Mouse (Mus musculus): Measurements from ENCODE around the gene Mansc1. TPM values are rescaled to one million over a fixed set of nuclear protein-coding genes. Genes with fewer than 3 reads are reported as not detected.

Mansc1 gene
- total and polyA plus RNA-seq, 3 experiments: not detected

DNA sequence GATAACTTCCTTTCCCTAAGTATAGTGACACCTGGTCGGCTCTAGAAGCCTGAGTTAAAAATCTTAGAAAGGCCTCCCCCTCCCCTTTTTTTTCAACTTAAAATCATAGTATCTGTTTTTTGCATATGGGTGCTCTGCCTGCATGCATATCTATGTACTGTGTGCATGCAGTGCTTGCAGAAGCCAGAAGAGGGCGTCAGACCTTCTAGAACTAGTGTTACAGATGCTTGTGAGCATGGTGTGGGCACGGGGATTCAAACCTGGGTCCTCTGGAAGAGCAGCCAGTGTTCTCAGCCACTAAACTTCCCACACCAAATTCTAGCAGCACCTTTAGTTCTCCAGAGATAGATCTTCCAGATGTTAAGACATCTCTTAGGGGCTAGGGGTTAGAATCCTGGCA, 14.7 kb downstream of the Mansc1 start:
- peaks cover 18% of the 10 kb centered on the region for H3K4me1 ChIP-seq (ENCODE audit: insufficient read depth, low read depth, low read length)
- H3K4me3 ChIP-seq (ENCODE audit: low read depth, low read length): no peak overlapping the region
- no peak for TF ChIP-seq CTCF (IDR thresholded peaks at IDR 0.05; ENCODE audit: low read depth, low read length)
- no peak for TF ChIP-seq TAL1 (conservative IDR thresholded peaks at IDR 0.05; ENCODE audit: low read depth, low read length)
- no peak for TF ChIP-seq GATA1 (IDR thresholded peaks at IDR 0.05; ENCODE audit: borderline replicate concordance, low read length)
- TF ChIP-seq GATA2 (IDR thresholded peaks at IDR 0.05; ENCODE audit: borderline replicate concordance, low read depth, low read length): no peak
- TF ChIP-seq POLR2AphosphoS5 (IDR thresholded peaks at IDR 0.05; ENCODE audit: insufficient replicate concordance, low read depth, low read length): no peak

DNA sequence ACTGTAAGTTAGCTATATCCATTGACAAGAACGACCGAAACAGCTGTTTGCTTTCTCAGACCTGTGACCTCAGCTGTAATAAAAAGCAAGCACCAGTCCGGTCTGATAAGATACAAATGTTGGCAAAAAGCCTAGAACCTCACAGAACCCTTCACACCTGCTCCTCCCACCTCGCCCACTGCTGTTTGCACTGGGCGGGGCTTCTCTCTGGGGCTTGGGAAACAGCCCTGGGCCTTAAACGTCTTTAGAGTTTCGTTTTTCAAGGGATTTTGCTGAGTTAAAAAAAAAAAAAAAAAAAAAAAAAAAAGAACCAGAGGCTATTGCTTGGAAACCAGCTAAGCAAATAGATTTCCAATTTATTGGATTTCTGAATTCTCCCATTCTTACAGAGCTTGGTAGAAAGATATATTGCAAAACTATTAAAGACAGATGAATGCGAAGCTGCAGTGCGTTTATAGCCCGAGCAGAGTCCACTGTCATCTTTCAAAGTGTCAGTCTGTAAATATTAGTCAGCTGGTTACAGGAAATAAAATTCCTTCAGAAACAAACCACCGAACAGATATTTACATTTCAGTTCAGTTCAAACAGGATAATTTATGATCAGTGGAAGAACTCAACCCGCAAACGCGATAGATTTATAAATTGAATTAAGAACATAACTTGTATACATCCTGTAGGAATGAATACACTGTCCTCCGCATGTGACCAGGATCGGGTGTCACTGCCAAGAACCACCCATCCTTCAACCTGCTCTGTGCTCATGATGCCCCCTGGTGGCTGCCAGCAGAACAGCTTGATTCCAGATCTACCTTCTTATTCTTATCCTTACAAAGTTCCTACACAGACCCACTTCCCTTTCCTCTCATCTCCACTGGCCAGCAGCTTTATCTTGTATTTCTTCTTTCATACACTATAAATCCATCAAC, 17.3 kb downstream of the Mansc1 start:
- TF ChIP-seq GATA2 (IDR thresholded peaks at IDR 0.05; ENCODE audit: borderline replicate concordance, low read depth, low read length) (no peak), CTCF (IDR thresholded peaks at IDR 0.05; ENCODE audit: low read depth, low read length) (peak; percentile 95)
- DNase-seq (ENCODE audit: low spot score): peak; percentile 59
- H3K4me3 ChIP-seq (ENCODE audit: low read depth, low read length): peak overlapping the region; percentile 52; the same call in 1 of the 2 replicates

More for the DNA sequence above, 14.7 kb downstream of the Mansc1 start:
- ATAC-seq (ENCODE audit: extremely low read depth, insufficient number of reproducible peaks, low FRiP score, poor library complexity, severe bottlenecking): no peak
- DNase-seq (ENCODE audit: low spot score): no peak
- no peaks in the 10 kb centered on the region for H3K36me3 ChIP-seq (replicated peaks)
- H3K9me3 ChIP-seq (replicated peaks): no peaks in the 10 kb centered on the region
- peaks cover 26% of the 10 kb centered on the region for H3K27me3 ChIP-seq (ENCODE audit: insufficient read depth, low read length)

DNA sequence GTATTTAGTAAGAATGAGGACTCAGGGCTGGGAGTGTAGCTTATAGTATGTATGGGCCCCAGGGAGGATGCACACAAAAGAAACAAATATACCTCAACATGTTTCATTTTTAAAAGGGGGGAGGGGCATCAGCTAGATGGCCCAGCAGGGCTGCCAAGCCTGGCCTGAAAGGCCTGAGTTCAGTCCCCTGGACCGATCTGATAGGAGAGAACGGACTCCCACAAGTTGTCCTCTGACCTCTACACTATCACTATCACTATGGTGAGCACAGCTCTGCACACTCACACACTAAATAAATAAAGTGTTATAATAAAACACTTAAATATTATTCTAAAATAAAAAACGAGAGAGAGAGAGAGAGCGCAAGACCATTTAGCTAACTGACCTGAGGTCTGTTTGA, 18.0 kb downstream of the Mansc1 start:
- TF ChIP-seq TAL1 (conservative IDR thresholded peaks at IDR 0.05; ENCODE audit: low read depth, low read length): no peak
- Histone ChIP-seq H3K4me1 (ENCODE audit: insufficient read depth, low read depth, low read length) (peaks cover 22% of the 10 kb centered on the region), H3K4me3 (ENCODE audit: low read depth, low read length) (no peak overlapping the region; the same call in 1 of the 2 replicates), H3K27me3 (ENCODE audit: insufficient read depth, low read length) (peaks cover 20% of the 10 kb centered on the region), H3K36me3 (replicated peaks) (no peaks in the 10 kb centered on the region), H3K9me3 (replicated peaks) (no peaks in the 10 kb centered on the region)
- DNase-seq (ENCODE audit: low spot score) (no peak), ATAC-seq (ENCODE audit: extremely low read depth, insufficient number of reproducible peaks, low FRiP score, poor library complexity, severe bottlenecking) (no peak)

More for the DNA sequence above, 17.3 kb downstream of the Mansc1 start:
- Histone ChIP-seq H3K27me3 (ENCODE audit: insufficient read depth, low read length) (peaks cover 21% of the 10 kb centered on the region), H3K4me1 (ENCODE audit: insufficient read depth, low read depth, low read length) (peaks cover 22% of the 10 kb centered on the region), H3K36me3 (replicated peaks) (no peaks in the 10 kb centered on the region), H3K9me3 (replicated peaks) (no peaks in the 10 kb centered on the region)
- peak; percentile 86 for ATAC-seq (ENCODE audit: extremely low read depth, insufficient number of reproducible peaks, low FRiP score, poor library complexity, severe bottlenecking)

DNA sequence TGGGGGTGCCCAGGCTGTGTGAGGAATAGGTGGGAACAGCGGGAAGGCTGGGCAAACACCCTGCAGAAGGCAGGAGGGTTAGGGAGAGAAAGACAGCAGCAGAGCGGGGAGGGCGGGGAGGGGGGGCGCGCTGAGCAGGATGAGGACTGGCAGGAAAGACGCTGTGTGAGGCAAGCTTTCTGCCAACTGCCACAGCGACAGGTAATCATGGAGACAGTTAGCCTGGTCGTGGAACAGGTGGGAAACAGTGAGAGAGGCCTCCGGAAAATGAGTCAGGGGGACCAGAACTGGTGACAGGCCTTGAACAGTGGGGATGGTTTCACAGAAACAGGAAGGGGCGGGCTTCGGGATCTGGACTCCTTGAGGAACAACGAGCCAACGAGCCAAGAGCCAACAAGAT, 20.4 kb downstream of the Mansc1 start:
- peaks cover 23% of the 10 kb centered on the region for H3K4me1 ChIP-seq (ENCODE audit: insufficient read depth, low read depth, low read length)
- DNase-seq (ENCODE audit: low spot score): no peak
- no peak overlapping the region for H3K4me3 ChIP-seq (ENCODE audit: low read depth, low read length)
- peaks cover 14% of the 10 kb centered on the region for H3K27me3 ChIP-seq (ENCODE audit: insufficient read depth, low read length)
- H3K9me3 ChIP-seq (replicated peaks): no peaks in the 10 kb centered on the region
- TF ChIP-seq GATA1 (IDR thresholded peaks at IDR 0.05; ENCODE audit: borderline replicate concordance, low read length): no peak
- TF ChIP-seq TAL1 (conservative IDR thresholded peaks at IDR 0.05; ENCODE audit: low read depth, low read length): no peak
- TF ChIP-seq POLR2AphosphoS5 (IDR thresholded peaks at IDR 0.05; ENCODE audit: insufficient replicate concordance, low read depth, low read length): no peak
- no peak for TF ChIP-seq GATA2 (IDR thresholded peaks at IDR 0.05; ENCODE audit: borderline replicate concordance, low read depth, low read length)
- TF ChIP-seq CTCF (IDR thresholded peaks at IDR 0.05; ENCODE audit: low read depth, low read length): no peak
- H3K36me3 ChIP-seq (replicated peaks): no peaks in the 10 kb centered on the region
- no peak for ATAC-seq (ENCODE audit: extremely low read depth, insufficient number of reproducible peaks, low FRiP score, poor library complexity, severe bottlenecking)

DNA sequence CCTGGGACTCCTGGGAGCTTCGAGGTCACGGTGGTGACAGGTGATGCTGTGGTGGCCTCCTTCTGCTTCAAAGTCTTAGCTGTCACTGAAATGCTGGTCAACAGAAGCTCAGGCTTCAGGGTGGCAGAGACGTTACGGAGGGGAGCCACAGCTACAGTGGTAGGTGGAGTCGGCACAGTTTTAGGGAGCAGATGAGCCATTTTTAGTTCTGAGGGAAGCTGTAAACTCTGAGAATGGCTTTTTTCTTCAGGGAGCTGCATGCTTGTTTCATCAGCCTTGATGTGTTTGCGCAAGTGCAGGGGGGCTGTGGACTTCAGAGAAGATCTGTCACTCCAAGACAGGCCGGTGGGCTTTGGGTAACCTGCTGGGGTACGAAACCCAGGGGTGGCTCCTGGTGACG, 21.9 kb downstream of the Mansc1 start:
- Histone ChIP-seq H3K4me1 (ENCODE audit: insufficient read depth, low read depth, low read length) (peaks cover 31% of the 10 kb centered on the region), H3K36me3 (replicated peaks) (no peaks in the 10 kb centered on the region), H3K9me3 (replicated peaks) (no peaks in the 10 kb centered on the region), H3K27me3 (ENCODE audit: insufficient read depth, low read length) (peaks cover 25% of the 10 kb centered on the region), H3K4me3 (ENCODE audit: low read depth, low read length) (no peak overlapping the region)
- TF ChIP-seq CTCF (IDR thresholded peaks at IDR 0.05; ENCODE audit: low read depth, low read length) (no peak), TAL1 (conservative IDR thresholded peaks at IDR 0.05; ENCODE audit: low read depth, low read length) (no peak), GATA1 (IDR thresholded peaks at IDR 0.05; ENCODE audit: borderline replicate concordance, low read length) (no peak), GATA2 (IDR thresholded peaks at IDR 0.05; ENCODE audit: borderline replicate concordance, low read depth, low read length) (no peak), POLR2AphosphoS5 (IDR thresholded peaks at IDR 0.05; ENCODE audit: insufficient replicate concordance, low read depth, low read length) (no peak)
- DNase-seq (ENCODE audit: low spot score): no peak
- ATAC-seq (ENCODE audit: extremely low read depth, insufficient number of reproducible peaks, low FRiP score, poor library complexity, severe bottlenecking): no peak

DNA sequence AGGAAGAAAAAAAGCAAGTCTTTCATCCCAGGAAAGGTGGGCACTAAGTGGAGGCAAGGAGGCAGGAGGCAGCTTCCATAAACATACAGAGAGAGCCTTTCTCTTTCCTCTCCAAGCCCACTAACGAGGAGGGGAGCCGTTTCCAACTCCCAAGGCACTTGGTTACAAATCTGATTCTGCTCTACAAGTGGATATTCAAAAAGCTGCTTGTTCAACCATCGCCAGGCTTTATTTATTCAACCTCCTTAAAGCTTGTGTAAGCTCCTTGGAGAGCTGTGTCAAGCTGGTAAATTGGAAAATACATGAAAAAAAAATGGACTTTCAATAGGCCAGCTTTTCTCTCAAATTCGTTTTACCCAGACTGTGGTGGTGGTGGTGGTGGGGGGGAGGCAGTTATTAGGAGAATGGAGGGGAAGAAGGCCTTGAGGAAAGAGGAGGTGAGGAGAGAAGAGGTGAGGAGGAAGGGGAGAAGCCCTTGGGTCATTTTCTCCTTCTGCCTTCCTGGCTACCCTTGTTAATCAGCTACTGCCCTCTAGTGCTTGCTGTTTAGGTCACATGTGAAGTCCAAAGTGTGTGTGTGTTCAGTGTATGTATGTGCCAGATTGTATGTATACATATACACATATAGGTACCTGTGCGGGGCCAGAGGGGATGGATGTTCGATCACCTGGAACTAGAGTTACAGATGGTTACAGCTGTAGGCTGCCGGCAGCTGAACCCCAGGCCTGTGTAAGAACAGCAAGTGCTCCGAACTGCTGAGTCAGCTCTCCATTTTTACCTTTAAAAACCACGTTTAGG, 25.1 kb downstream of the Mansc1 start:
- Histone ChIP-seq H3K27me3 (ENCODE audit: insufficient read depth, low read length) (peaks cover 32% of the 10 kb centered on the region), H3K9me3 (replicated peaks) (no peaks in the 10 kb centered on the region), H3K36me3 (replicated peaks) (no peaks in the 10 kb centered on the region), H3K4me3 (ENCODE audit: low read depth, low read length) (no peak overlapping the region), H3K4me1 (ENCODE audit: insufficient read depth, low read depth, low read length) (peaks cover 16% of the 10 kb centered on the region; the same call in 1 of the 2 replicates)
- ATAC-seq (ENCODE audit: extremely low read depth, insufficient number of reproducible peaks, low FRiP score, poor library complexity, severe bottlenecking) (peak; percentile 54), DNase-seq (ENCODE audit: low spot score) (peak; percentile 22)
- TF ChIP-seq GATA2 (IDR thresholded peaks at IDR 0.05; ENCODE audit: borderline replicate concordance, low read depth, low read length) (no peak), POLR2AphosphoS5 (IDR thresholded peaks at IDR 0.05; ENCODE audit: insufficient replicate concordance, low read depth, low read length) (no peak), GATA1 (IDR thresholded peaks at IDR 0.05; ENCODE audit: borderline replicate concordance, low read length) (no peak), TAL1 (conservative IDR thresholded peaks at IDR 0.05; ENCODE audit: low read depth, low read length) (no peak), CTCF (IDR thresholded peaks at IDR 0.05; ENCODE audit: low read depth, low read length) (peak; percentile 21; the same call in 1 of the 2 replicates)
